In the genomic region with DNA sequence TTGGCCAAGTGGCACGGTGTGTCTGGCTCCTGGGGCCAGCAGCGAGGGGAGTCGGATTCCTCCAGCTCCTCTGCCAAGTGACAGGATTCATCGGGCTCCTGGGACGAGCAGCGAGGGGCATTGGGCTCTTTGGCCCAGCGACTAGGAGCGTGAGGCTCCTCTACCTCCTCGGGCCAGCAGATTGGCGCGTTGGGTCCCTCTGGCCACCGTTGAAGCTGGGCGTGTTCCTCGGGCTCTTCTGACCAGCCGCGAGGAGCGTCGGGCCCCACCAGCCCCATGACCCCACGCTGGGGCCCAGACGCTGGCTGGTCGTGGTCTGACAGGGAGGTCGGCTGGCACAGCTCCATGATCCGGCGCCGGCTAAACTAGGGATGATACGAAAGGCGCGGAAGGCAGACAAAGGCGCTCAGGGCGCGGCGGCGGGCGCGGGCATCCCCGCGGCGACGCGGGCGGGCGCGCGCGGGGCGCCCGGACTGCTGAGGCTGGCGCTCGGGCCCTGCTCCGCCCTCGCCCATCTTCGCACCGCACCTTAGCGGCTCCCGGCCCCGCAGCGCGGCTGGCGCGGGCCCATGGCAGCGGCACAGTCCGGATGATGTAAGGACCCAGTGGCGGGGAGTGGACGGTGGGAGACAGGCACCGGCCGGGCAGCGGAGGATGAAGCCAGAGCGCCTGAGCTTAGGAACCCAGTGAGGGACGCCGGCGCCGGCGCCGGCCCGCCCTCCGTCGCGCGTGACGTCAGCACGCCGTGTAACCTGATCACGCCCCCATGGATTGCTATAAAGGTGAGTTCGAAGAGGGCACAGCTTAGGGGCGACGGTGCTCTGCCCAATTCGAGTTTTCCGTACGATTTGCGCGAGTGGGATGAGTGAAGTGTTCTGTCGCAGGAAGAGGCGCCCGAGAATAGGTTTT, we compare ENCODE assay signal across 8 mouse cellular contexts. TPM values are rescaled to one million over a fixed set of nuclear protein-coding genes. Genes with fewer than 3 reads are reported as not detected.
DNase-seq lines count a peak whose midpoint lies in the region; ATAC-seq and TF ChIP-seq lines count a peak whose summit lies in the region.

A gene (minus strand): TSS at position 725 of the 909 bp plus-strand sequence.

- H3K9ac ChIP-seq in forebrain, postnatal 0 days = peak within 1 kb of the TSS; percentile 96

- TF ChIP-seq POLR2A in cerebellum, adult 2 months (IDR thresholded peaks at IDR 0.05; ENCODE audit: borderline replicate concordance, insufficient read depth, low read length) = peak; percentile 96
- TF ChIP-seq POLR2A in lung, adult 2 months (IDR thresholded peaks at IDR 0.05; ENCODE audit: borderline replicate concordance, extremely low read depth, low read depth, low read length) = peak; percentile 79; the same call in 1 of the 2 replicates

- ATAC-seq in forebrain, postnatal 0 days = peak; percentile 97
- peak; percentile 71 for ATAC-seq in neutrophil, adult 5-6 weeks (ENCODE audit: extremely low read depth, insufficient number of reproducible peaks, low FRiP score, poor library complexity, severe bottlenecking)

- TF ChIP-seq CTCF in cerebellum, adult 2 months (IDR thresholded peaks at IDR 0.05; ENCODE audit: borderline replicate concordance, insufficient read depth, low read depth, low read length) = no peak
- TF ChIP-seq CTCF in forebrain, postnatal 0 days (IDR thresholded peaks at IDR 0.05; ENCODE audit: low read depth) = no peak
- TF ChIP-seq CTCF in lung, adult 2 months (IDR thresholded peaks at IDR 0.05; ENCODE audit: insufficient read depth, low read length) = no peak

- H3K27ac ChIP-seq in cerebellum, adult 2 months (ENCODE audit: insufficient read depth, low read length) = peak within 1 kb of the TSS; percentile 90
- peak within 1 kb of the TSS; percentile 95 for H3K27ac ChIP-seq in forebrain, postnatal 0 days (ENCODE audit: low read depth, low read length)

- peak within 1 kb of the TSS; percentile 81 for H3K4me3 ChIP-seq in cerebellum, adult 2 months (replicated peaks; ENCODE audit: insufficient read depth, low read depth, low read length)
- peak within 1 kb of the TSS; percentile 87 for H3K4me3 ChIP-seq in forebrain, postnatal 0 days (ENCODE audit: low read depth, low read length)
- H3K4me3 ChIP-seq in lung, adult 2 months (replicated peaks; ENCODE audit: extremely low read depth, low read depth, low read length) = peak within 1 kb of the TSS; percentile 87

- intact Hi-C loops in heart, postnatal 36 days (cut with DNase I) = loop anchor here (2.0 kb wide), 1 partner anchor 28 kb away; no protein-coding TSS in a partner anchor

- no peaks in the 10 kb centered on the region for H3K27me3 ChIP-seq in cerebellum, adult 2 months (ENCODE audit: control insufficient read depth, insufficient read depth, low read length)
- no peaks in the 10 kb centered on the region for H3K27me3 ChIP-seq in forebrain, postnatal 0 days (ENCODE audit: insufficient read depth, low read length)

- DNase-seq in MN1 (ENCODE audit: low spot score) = peak; percentile 87
- DNase-seq in cerebellum, adult 2 months = peak; percentile 88 to 90
- DNase-seq in forebrain, postnatal 0 days = peak; percentile 95
- peak; percentile 80 to 84 for DNase-seq in heart, postnatal 36 days
- peak; percentile 75 to 89 for DNase-seq in layer of hippocampus, adult 18-20 months (ENCODE audit: low spot score in 2 of 2)
- DNase-seq in lung, adult 2 months = peak; percentile 85
- DNase-seq in testis, postnatal 14 days (ENCODE audit: low spot score) = peak; percentile 83

- H3K4me2 ChIP-seq in forebrain, postnatal 0 days (ENCODE audit: low read depth) = peak within 1 kb of the TSS; percentile 99

- under 1% methylated on average over 92 of the region's 94 CpGs for WGBS in cerebellum, adult 2 months
- 1% methylated on average over 92 of the region's 94 CpGs for WGBS in forebrain, postnatal 0 days
- under 1% methylated on average over 94 of the region's 94 CpGs for WGBS in lung, adult 2 months

- H3K9me3 ChIP-seq in forebrain, postnatal 0 days (ENCODE audit: low read length) = no peaks in the 10 kb centered on the region

- H3K36me3 ChIP-seq in forebrain, postnatal 0 days (ENCODE audit: insufficient read depth) = peaks cover 12% of the 10 kb centered on the region; the same call in 1 of the 2 replicates

- peaks cover 14% of the 10 kb centered on the region; the same call in 1 of the 2 replicates for H3K4me1 ChIP-seq in cerebellum, adult 2 months (ENCODE audit: control insufficient read depth, insufficient read depth, low read length)
- peaks cover 30% of the 10 kb centered on the region for H3K4me1 ChIP-seq in forebrain, postnatal 0 days (ENCODE audit: insufficient read depth)
- H3K4me1 ChIP-seq in lung, adult 2 months (ENCODE audit: control insufficient read depth, insufficient read depth, low read length) = peaks cover 26% of the 10 kb centered on the region

RNA-seq across cellular contexts. Expression of the gene that starts here (rescaled TPM):
- 81.8 and 82.9 TPM in 2 replicates for polyA plus RNA-seq in cerebellum, adult 2 months (2012; rRNA removed)
- total RNA-seq in forebrain, postnatal 0 days (2014; rRNA removed) = 21.5 and 30.0 TPM in 2 replicates
- polyA plus RNA-seq in forebrain, postnatal 0 days (2015; fragmentation: Nextera tagmentation; extraction: Ambion mirVana) = 11.6 and 15.4 TPM in 2 replicates
- total RNA-seq in heart, postnatal 36 days (2021) = 10 to 100 TPM; 29.2 to 29.7 TPM
- 100 to 1,000 TPM; 106 TPM for total RNA-seq in layer of hippocampus, adult 18-20 months (2021)
- polyA plus RNA-seq in lung, adult 2 months (2012; rRNA removed) = 41.3 and 46.5 TPM in 2 replicates
- total RNA-seq in neutrophil, adult 5-6 weeks (2017) = 2.8 and 3.7 TPM in 2 replicates

Comparison
In these comparisons a context has a peak if more than half of its experiments do, and no peak if none do; other contexts are left out.
1. Peak in every context shown above with its lines: DNase-seq, ATAC-seq, H3K4me3 ChIP-seq and H3K27ac ChIP-seq.